Mouse (Mus musculus) ovary, postnatal 36 days (tissue): ENCODE results near the gene Ppp1r11.

Experiments
- DNase-seq: peaks from one replicate; pipeline ENCODE4 v3.0.0; 2022; ENCODE audit warnings: low spot score, mixed read lengths

The Ppp1r11 gene

GRCm38 (mm10) chr17:36961125-36961524, 9.6 kb upstream of the Ppp1r11 start:
- DNase-seq: no peak

GRCm38 (mm10) chr17:36958884-36959283, 7.3 kb upstream of the Ppp1r11 start:
- DNase-seq: no peak

GRCm38 (mm10) chr17:36957999-36958743, 6.6 kb upstream of the Ppp1r11 start, which contains the start of the genes Znrd1 and Znrd1as:
Gene Znrd1 (minus strand): TSS chr17:36958559.
Gene Znrd1as (plus strand): TSS chr17:36958592.
- DNase-seq: peak; percentile 92

- no peak for DNase-seq
Measured at GRCm38 (mm10) chr17:36953062-36953461, 1.5 kb upstream of the Ppp1r11 start.

- no peak for DNase-seq
Measured at GRCm38 (mm10) chr17:36952631-36953030, 1.1 kb upstream of the Ppp1r11 start.

GRCm38 (mm10) chr17:36949265-36949664, 2.3 kb downstream of the Ppp1r11 start:
- DNase-seq: no peak

- DNase-seq: no peak
Measured at GRCm38 (mm10) chr17:36948286-36948685, 3.3 kb downstream of the Ppp1r11 start.

- peak; percentile 53 for DNase-seq
Measured at GRCm38 (mm10) chr17:36947051-36947819, 4.3 kb downstream of the Ppp1r11 start.

GRCm38 (mm10) chr17:36944121-36944775, 7.3 kb downstream of the Ppp1r11 start:
- DNase-seq: no peak

- DNase-seq: no peak
Measured at GRCm38 (mm10) chr17:36943691-36944090, 7.8 kb downstream of the Ppp1r11 start.

GRCm38 (mm10) chr17:36942791-36943471, 8.6 kb downstream of the Ppp1r11 start, which contains the start of gene Rnf39:
Gene Rnf39 (plus strand): TSS chr17:36942918.
- DNase-seq: no peak

GRCm38 (mm10) chr17:36942391-36942790, 9.2 kb downstream of the Ppp1r11 start:
- DNase-seq: peak; percentile 56

GRCm38 (mm10) chr17:36938056-36938455, 13.5 kb downstream of the Ppp1r11 start:
- DNase-seq: no peak

- DNase-seq: no peak
Measured at GRCm38 (mm10) chr17:36931806-36932205, 19.7 kb downstream of the Ppp1r11 start.

GRCm38 (mm10) chr17:36931130-36931529, 20.4 kb downstream of the Ppp1r11 start:
- no peak for DNase-seq

- DNase-seq: no peak
Measured at GRCm38 (mm10) chr17:36930233-36930632, 21.3 kb downstream of the Ppp1r11 start.

GRCm38 (mm10) chr17:36929236-36929932, 22.2 kb downstream of the Ppp1r11 start:
- no peak for DNase-seq

GRCm38 (mm10) chr17:36927496-36928120, 23.9 kb downstream of the Ppp1r11 start:
- no peak for DNase-seq

GRCm38 (mm10) chr17:36923491-36923890, 28.1 kb downstream of the Ppp1r11 start:
- DNase-seq: no peak

GRCm38 (mm10) chr17:36922715-36923114, 28.8 kb downstream of the Ppp1r11 start:
- no peak for DNase-seq

- peak; percentile 38 for DNase-seq
Measured at GRCm38 (mm10) chr17:36920239-36920638, 31.3 kb downstream of the Ppp1r11 start.
